Mouse (Mus musculus): ENCODE measurements around the gene Foxn1.

- TF ChIP-seq CTCF (IDR thresholded peaks at IDR 0.05; ENCODE audit: control insufficient read depth, insufficient read depth, low read length) = no peak
- no peak for TF ChIP-seq POLR2A (IDR thresholded peaks at IDR 0.05; ENCODE audit: borderline replicate concordance, control insufficient read depth, low read depth, low read length)
Observed at GRCm38 (mm10) chr11:78322860-78323259, 63.5 kb downstream of the Foxn1 start, which contains the start of gene Aldoc.

Measured in bone marrow, adult 2 months (tissue).